Mouse (Mus musculus): ENCODE measurements around the gene Rhou. TPM values are rescaled to one million over a fixed set of nuclear protein-coding genes. Genes with fewer than 3 reads are reported as not detected.

The Rhou gene
- polyA plus RNA-seq, 1 experiment, result 19.5 TPM

DNA sequence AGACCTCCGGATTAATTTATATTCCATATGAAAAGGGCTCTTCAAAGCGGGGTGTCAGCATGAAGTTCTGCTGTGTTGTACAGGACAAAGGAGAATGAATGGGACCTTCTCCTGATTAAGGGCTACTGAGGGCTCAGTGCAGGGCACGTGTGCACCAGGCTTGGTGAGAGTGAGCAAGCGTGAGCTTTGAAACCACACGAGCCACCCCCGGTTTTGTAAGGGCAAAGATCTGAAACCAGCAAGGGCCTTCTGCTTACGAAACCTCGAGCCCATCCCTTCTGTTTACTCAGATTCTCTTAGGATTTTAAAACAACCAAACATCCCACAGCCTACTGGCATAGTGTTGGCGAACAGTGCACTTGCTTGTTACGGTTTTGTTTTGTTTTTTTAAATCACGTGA, 7.8 kb downstream of the Rhou start:
- no peak overlapping the region for H3K4me3 ChIP-seq (ENCODE audit: insufficient read depth, low read length)
- TF ChIP-seq POLR2A (IDR thresholded peaks at IDR 0.05; ENCODE audit: low read depth, low read length) (no peak), CTCF (IDR thresholded peaks at IDR 0.05; ENCODE audit: borderline replicate concordance, insufficient read depth, low read length) (no peak)

GRCm38 (mm10) chr8:123665580-123665979, 11.9 kb downstream of the Rhou start:
- no peak overlapping the region for H3K4me3 ChIP-seq (ENCODE audit: insufficient read depth, low read length)
- no peak overlapping the region for H3K27ac ChIP-seq (ENCODE audit: insufficient read depth, low read length)
- TF ChIP-seq POLR2A (IDR thresholded peaks at IDR 0.05; ENCODE audit: low read depth, low read length), result no peak
- no peak for TF ChIP-seq CTCF (IDR thresholded peaks at IDR 0.05; ENCODE audit: borderline replicate concordance, insufficient read depth, low read length)

More for the DNA sequence above, 7.8 kb downstream of the Rhou start:
- no peak overlapping the region for H3K27ac ChIP-seq (ENCODE audit: insufficient read depth, low read length)
- H3K4me1 ChIP-seq (ENCODE audit: control insufficient read depth, insufficient read depth, low read length), result no peaks in the 10 kb centered on the region

DNA sequence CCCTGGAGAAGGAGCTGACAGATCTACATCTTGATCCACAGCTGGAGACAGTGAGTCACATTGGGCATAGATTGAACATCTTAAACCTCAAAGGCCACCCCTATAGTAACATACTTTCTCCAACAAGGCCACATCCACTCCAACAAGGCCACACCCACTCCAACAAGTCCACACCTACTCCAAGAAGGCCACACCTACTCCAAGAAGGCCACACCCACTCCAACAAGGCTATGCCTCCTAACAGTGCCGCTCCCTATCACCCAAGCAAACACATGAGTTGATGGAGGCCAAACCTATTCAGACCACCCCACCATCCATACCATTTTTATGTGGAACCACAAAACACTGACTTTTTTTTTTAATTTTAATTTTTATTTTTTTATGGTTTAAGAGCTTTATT, 13.1 kb downstream of the Rhou start:
- H3K4me3 ChIP-seq (ENCODE audit: insufficient read depth, low read length), result no peak overlapping the region
- no peak overlapping the region for H3K27ac ChIP-seq (ENCODE audit: insufficient read depth, low read length)
- peaks cover 6% of the 10 kb centered on the region for H3K4me1 ChIP-seq (ENCODE audit: control insufficient read depth, insufficient read depth, low read length)
- TF ChIP-seq POLR2A (IDR thresholded peaks at IDR 0.05; ENCODE audit: low read depth, low read length) (no peak), CTCF (IDR thresholded peaks at IDR 0.05; ENCODE audit: borderline replicate concordance, insufficient read depth, low read length) (no peak)

More at GRCm38 (mm10) chr8:123665580-123665979, 11.9 kb downstream of the Rhou start:
- H3K4me1 ChIP-seq (ENCODE audit: control insufficient read depth, insufficient read depth, low read length), result peaks cover 6% of the 10 kb centered on the region

GRCm38 (mm10) chr8:123668681-123669080, 15.0 kb downstream of the Rhou start:
- H3K4me1 ChIP-seq (ENCODE audit: control insufficient read depth, insufficient read depth, low read length), result peaks cover 6% of the 10 kb centered on the region
- TF ChIP-seq CTCF (IDR thresholded peaks at IDR 0.05; ENCODE audit: borderline replicate concordance, insufficient read depth, low read length) (no peak), POLR2A (IDR thresholded peaks at IDR 0.05; ENCODE audit: low read depth, low read length) (no peak)
- no peak overlapping the region for H3K4me3 ChIP-seq (ENCODE audit: insufficient read depth, low read length)
- no peak overlapping the region for H3K27ac ChIP-seq (ENCODE audit: insufficient read depth, low read length)

DNA sequence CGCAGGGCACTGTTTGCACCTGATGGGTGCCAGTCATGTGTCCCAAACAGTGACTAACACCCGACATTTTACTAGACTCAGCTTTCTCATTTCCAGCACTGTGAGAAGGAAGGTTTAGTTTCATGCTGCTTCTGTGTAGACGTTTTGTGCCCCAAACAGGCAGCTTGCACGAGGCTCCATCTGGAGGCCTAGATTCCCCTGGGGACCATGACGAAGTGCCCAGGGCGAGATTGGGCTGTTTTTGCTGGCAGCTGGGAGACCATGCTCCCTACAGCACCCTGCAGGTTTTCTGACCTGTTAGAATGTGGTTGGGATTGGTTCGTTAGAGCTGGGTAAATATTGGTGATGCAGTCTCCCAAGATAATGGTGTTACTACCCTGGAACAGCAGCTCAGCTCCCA, 17.0 kb downstream of the Rhou start:
- TF ChIP-seq POLR2A (IDR thresholded peaks at IDR 0.05; ENCODE audit: low read depth, low read length) (no peak), CTCF (IDR thresholded peaks at IDR 0.05; ENCODE audit: borderline replicate concordance, insufficient read depth, low read length) (no peak)
- Histone ChIP-seq H3K4me3 (ENCODE audit: insufficient read depth, low read length) (no peak overlapping the region), H3K27ac (ENCODE audit: insufficient read depth, low read length) (no peak overlapping the region), H3K4me1 (ENCODE audit: control insufficient read depth, insufficient read depth, low read length) (peaks cover 6% of the 10 kb centered on the region)

- H3K27ac ChIP-seq (ENCODE audit: insufficient read depth, low read length), result no peak overlapping the region
- H3K4me1 ChIP-seq (ENCODE audit: control insufficient read depth, insufficient read depth, low read length), result peaks cover 6% of the 10 kb centered on the region
- no peak for TF ChIP-seq POLR2A (IDR thresholded peaks at IDR 0.05; ENCODE audit: low read depth, low read length)
- TF ChIP-seq CTCF (IDR thresholded peaks at IDR 0.05; ENCODE audit: borderline replicate concordance, insufficient read depth, low read length), result no peak
- H3K4me3 ChIP-seq (ENCODE audit: insufficient read depth, low read length), result no peak overlapping the region
Observed at GRCm38 (mm10) chr8:123671454-123671853, 17.7 kb downstream of the Rhou start.

- TF ChIP-seq CTCF (IDR thresholded peaks at IDR 0.05; ENCODE audit: borderline replicate concordance, insufficient read depth, low read length) (no peak), POLR2A (IDR thresholded peaks at IDR 0.05; ENCODE audit: low read depth, low read length) (no peak)
- Histone ChIP-seq H3K4me1 (ENCODE audit: control insufficient read depth, insufficient read depth, low read length) (peaks cover 6% of the 10 kb centered on the region), H3K27ac (ENCODE audit: insufficient read depth, low read length) (no peak overlapping the region), H3K4me3 (ENCODE audit: insufficient read depth, low read length) (no peak overlapping the region)
Observed at GRCm38 (mm10) chr8:123672648-123673047, 18.9 kb downstream of the Rhou start.

GRCm38 (mm10) chr8:123675611-123676010, 21.9 kb downstream of the Rhou start:
- no peak for TF ChIP-seq POLR2A (IDR thresholded peaks at IDR 0.05; ENCODE audit: low read depth, low read length)
- no peak for TF ChIP-seq CTCF (IDR thresholded peaks at IDR 0.05; ENCODE audit: borderline replicate concordance, insufficient read depth, low read length)
- no peak overlapping the region for H3K27ac ChIP-seq (ENCODE audit: insufficient read depth, low read length)
- no peaks in the 10 kb centered on the region for H3K4me1 ChIP-seq (ENCODE audit: control insufficient read depth, insufficient read depth, low read length)
- no peak overlapping the region for H3K4me3 ChIP-seq (ENCODE audit: insufficient read depth, low read length)

DNA sequence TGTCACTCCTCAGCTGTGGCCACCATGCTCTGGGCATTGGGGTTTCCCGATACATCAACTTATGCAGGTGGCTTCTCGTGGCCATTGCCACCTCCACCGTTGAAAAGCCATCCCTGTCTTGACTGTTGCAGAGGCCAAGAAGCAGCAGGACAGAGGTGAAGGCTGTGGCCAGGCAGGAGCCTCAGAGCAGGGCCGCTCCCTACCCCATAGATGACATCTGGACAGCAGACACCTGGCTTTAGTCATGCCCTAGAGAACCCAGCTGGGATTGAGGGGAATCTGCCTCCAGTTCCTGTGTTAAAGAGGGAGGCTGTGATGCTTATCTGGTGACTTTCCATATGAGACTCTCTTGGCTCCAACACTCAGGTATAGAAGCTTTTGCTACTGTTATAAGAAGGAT, 24.7 kb downstream of the Rhou start:
- H3K27ac ChIP-seq (ENCODE audit: insufficient read depth, low read length), result no peak overlapping the region
- no peaks in the 10 kb centered on the region for H3K4me1 ChIP-seq (ENCODE audit: control insufficient read depth, insufficient read depth, low read length)
- TF ChIP-seq POLR2A (IDR thresholded peaks at IDR 0.05; ENCODE audit: low read depth, low read length) (no peak), CTCF (IDR thresholded peaks at IDR 0.05; ENCODE audit: borderline replicate concordance, insufficient read depth, low read length) (no peak)
- H3K4me3 ChIP-seq (ENCODE audit: insufficient read depth, low read length), result no peak overlapping the region

- no peaks in the 10 kb centered on the region for H3K4me1 ChIP-seq (ENCODE audit: control insufficient read depth, insufficient read depth, low read length)
- H3K4me3 ChIP-seq (ENCODE audit: insufficient read depth, low read length), result no peak overlapping the region
- H3K27ac ChIP-seq (ENCODE audit: insufficient read depth, low read length), result no peak overlapping the region
- TF ChIP-seq CTCF (IDR thresholded peaks at IDR 0.05; ENCODE audit: borderline replicate concordance, insufficient read depth, low read length) (no peak), POLR2A (IDR thresholded peaks at IDR 0.05; ENCODE audit: low read depth, low read length) (no peak)
Observed at GRCm38 (mm10) chr8:123682073-123682761, 28.5 kb downstream of the Rhou start.

Measured in embryonic fibroblast, embryonic 13.5 days (primary cell).